Mouse (Mus musculus): ENCODE results near the gene Ppp3ca. TPM values are rescaled to one million over a fixed set of nuclear protein-coding genes. Genes with fewer than 3 reads are reported as not detected.

Gene Ppp3ca
- total and polyA plus RNA-seq, 3 experiments = 17.4 to 40.6 (median 32.0) TPM

DNA sequence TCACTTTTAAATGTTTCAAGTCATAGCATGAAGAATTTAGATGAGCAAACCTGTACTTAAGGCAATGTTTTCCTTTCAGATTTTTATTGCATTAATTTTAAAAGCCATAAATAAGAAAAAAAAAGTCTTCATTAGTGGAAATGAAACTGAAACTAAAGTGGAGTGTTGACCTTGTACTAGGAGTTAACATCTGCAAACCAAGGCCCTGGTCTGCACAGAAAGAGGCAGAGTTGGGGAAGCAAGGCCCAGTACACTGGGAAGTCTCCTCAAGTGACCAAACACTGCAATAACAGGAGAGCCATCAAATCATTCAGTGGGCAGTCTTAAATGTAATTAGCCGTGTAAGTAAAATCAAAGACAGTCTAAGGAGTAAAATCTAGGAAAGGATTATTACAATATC is 38.3 kb downstream of the Ppp3ca start:
- no peaks in the 10 kb centered on the region for H3K9me3 ChIP-seq (replicated peaks; ENCODE audit: insufficient read depth, low read length)
- H3K36me3 ChIP-seq (ENCODE audit: control insufficient read depth in 1 of 2, insufficient read depth in 2 of 2, low read length in 2 of 2) = peaks cover 0 to 59% of the 10 kb centered on the region in 2 experiments; a peak in 2 of 4 replicates
- H3K9ac ChIP-seq (ENCODE audit: control insufficient read depth, low read depth, low read length, poor library complexity, severe bottlenecking) = peak overlapping the region; percentile 44
- peak overlapping the region in 1 of 2 experiments; percentile 25; a peak in 3 of 4 replicates for H3K4me3 ChIP-seq (ENCODE audit: control insufficient read depth in 1 of 2, insufficient read depth in 1 of 2, low read depth in 2 of 2, low read length in 2 of 2)
- TF ChIP-seq HCFC1 (IDR thresholded peaks at IDR 0.05; ENCODE audit: low read depth, low read length) = no peak
- no peak for TF ChIP-seq CTCF (IDR thresholded peaks at IDR 0.05 in 2 of 3, conservative IDR thresholded peaks at IDR 0.05 in 1 of 3; ENCODE audit: control insufficient read depth in 1 of 3, insufficient read depth in 1 of 3, low read depth in 2 of 3, low read length in 3 of 3, poor library complexity in 1 of 3, severe bottlenecking in 1 of 3)
- no peak for TF ChIP-seq BHLHE40 (IDR thresholded peaks at IDR 0.05; ENCODE audit: borderline replicate concordance, low read depth, low read length)
- no peak for TF ChIP-seq CHD1 (IDR thresholded peaks at IDR 0.05; ENCODE audit: low read depth, low read length)
- TF ChIP-seq RAD21 (IDR thresholded peaks at IDR 0.05; ENCODE audit: low read depth, low read length) = no peak
- TF ChIP-seq TAL1 (IDR thresholded peaks at IDR 0.05; ENCODE audit: low read length) = no peak
- no peak for TF ChIP-seq EP300 (IDR thresholded peaks at IDR 0.05; ENCODE audit: low read depth in 1 of 2, low read length in 2 of 2)
- TF ChIP-seq USF1 (IDR thresholded peaks at IDR 0.05; ENCODE audit: low read depth, low read length) = no peak
- no peak for TF ChIP-seq E2F4 (IDR thresholded peaks at IDR 0.05; ENCODE audit: borderline replicate concordance, low read depth, low read length)
- no peak for TF ChIP-seq MAX (IDR thresholded peaks at IDR 0.05; ENCODE audit: low read length)
- no peak for TF ChIP-seq MYB (IDR thresholded peaks at IDR 0.05; ENCODE audit: low read depth, low read length)
- TF ChIP-seq CHD2 (IDR thresholded peaks at IDR 0.05; ENCODE audit: low read length) = no peak
- no peak for TF ChIP-seq ETS1 (IDR thresholded peaks at IDR 0.05; ENCODE audit: low read depth, low read length)
- TF ChIP-seq SMC3 (IDR thresholded peaks at IDR 0.05; ENCODE audit: low read depth, low read length) = no peak
- no peak for TF ChIP-seq GATA1 (IDR thresholded peaks at IDR 0.05; ENCODE audit: low read depth, low read length)
- no peak for TF ChIP-seq MXI1 (IDR thresholded peaks at IDR 0.05; ENCODE audit: low read depth, low read length)
- TF ChIP-seq MYC (IDR thresholded peaks at IDR 0.05; ENCODE audit: low read depth, low read length) = no peak
- H3K4me1 ChIP-seq (ENCODE audit: control insufficient read depth in 1 of 2, insufficient read depth in 2 of 2, low read length in 2 of 2) = peaks cover 26 to 36% of the 10 kb centered on the region in 2 experiments
- H3K79me2 ChIP-seq (ENCODE audit: control insufficient read depth, insufficient read depth, low read length, poor library complexity) = peaks cover 14% of the 10 kb centered on the region
- peak; percentile 22 for DNase-seq (ENCODE audit: low read depth, low spot score)
- H3K27ac ChIP-seq (ENCODE audit: control insufficient read depth, low read depth, low read length) = no peak overlapping the region
- no peaks in the 10 kb centered on the region for H3K27me3 ChIP-seq (ENCODE audit: control insufficient read depth in 1 of 2, insufficient read depth in 2 of 2, low read length in 2 of 2)

DNA sequence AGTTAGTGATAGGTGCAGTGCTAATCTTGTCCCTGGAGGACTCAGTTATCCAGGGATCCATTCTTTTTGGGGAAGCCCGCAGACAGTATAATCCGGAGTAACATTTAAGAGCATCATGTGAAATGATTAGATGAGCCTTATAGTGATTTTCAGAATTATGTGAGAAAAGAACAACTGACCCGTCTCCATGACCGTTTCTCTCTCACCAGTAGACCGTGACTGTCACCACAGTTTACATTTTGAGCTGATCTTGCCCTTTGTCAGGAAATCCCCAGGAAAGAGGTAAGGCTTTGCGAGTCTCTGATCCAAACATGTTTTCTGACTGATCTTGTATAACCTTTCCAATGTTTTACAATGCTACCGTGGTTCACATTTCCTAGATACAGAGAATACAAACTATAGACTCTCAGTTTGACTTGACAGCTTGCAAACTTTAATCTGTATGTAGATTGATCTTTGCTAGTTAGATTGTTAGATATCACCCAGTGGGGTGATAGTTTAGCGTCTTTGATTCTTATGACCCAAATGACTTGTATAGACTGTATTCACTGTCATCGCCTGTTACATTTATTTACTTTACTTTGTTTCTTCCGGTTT is 40.5 kb downstream of the Ppp3ca start:
- Histone ChIP-seq H3K27me3 (ENCODE audit: control insufficient read depth in 1 of 2, insufficient read depth in 2 of 2, low read length in 2 of 2) (no peaks in the 10 kb centered on the region), H3K4me1 (ENCODE audit: control insufficient read depth in 1 of 2, insufficient read depth in 2 of 2, low read length in 2 of 2) (peaks cover 21 to 26% of the 10 kb centered on the region in 2 experiments), H3K79me2 (ENCODE audit: control insufficient read depth, insufficient read depth, low read length, poor library complexity) (peaks cover 9% of the 10 kb centered on the region; the same call in 1 of the 2 replicates), H3K9me3 (replicated peaks; ENCODE audit: insufficient read depth, low read length) (no peaks in the 10 kb centered on the region), H3K27ac (ENCODE audit: control insufficient read depth, low read depth, low read length) (no peak overlapping the region), H3K9ac (ENCODE audit: control insufficient read depth, low read depth, low read length, poor library complexity, severe bottlenecking) (no peak overlapping the region), H3K36me3 (ENCODE audit: control insufficient read depth in 1 of 2, insufficient read depth in 2 of 2, low read length in 2 of 2) (peaks cover 0 to 42% of the 10 kb centered on the region in 2 experiments; a peak in 2 of 4 replicates), H3K4me3 (ENCODE audit: control insufficient read depth in 1 of 2, insufficient read depth in 1 of 2, low read depth in 2 of 2, low read length in 2 of 2) (no peak overlapping the region)
- DNase-seq (ENCODE audit: low read depth, low spot score) = no peak
- TF ChIP-seq USF1 (IDR thresholded peaks at IDR 0.05; ENCODE audit: low read depth, low read length) = no peak

Measured in MEL (cell line).